Mouse (Mus musculus): ENCODE measurements around the gene Kdelr1. TPM values are rescaled to one million over a fixed set of nuclear protein-coding genes. Genes with fewer than 3 reads are reported as not detected.

The Kdelr1 gene
- total RNA-seq (2021) = 10 to 100 TPM; 63.2 to 65.6 TPM
- long read RNA-seq, experiment 1, transcript Kdelr1-201 (5 exons, 1,599 nt) = major isoform, 8 of 12 reads
- long read RNA-seq, experiment 1, partial matches to known transcripts = 0 of 12 reads
- long read RNA-seq, experiment 1, other reads (novel, unspliced or antisense) = 4 of 12 reads
- long read RNA-seq, experiment 2, transcript Kdelr1-201 (5 exons, 1,599 nt) = major isoform, 12 of 16 reads
- long read RNA-seq, experiment 2, partial matches to known transcripts = 1 of 16 reads
- long read RNA-seq, experiment 2, other reads (novel, unspliced or antisense) = 3 of 16 reads

GRCm38 (mm10) chr7:45872624-45873023, at the start of gene Kdelr1:
Kdelr1 (plus strand) TSS chr7:45872772.
- Histone ChIP-seq H3K27ac (peak within 1 kb of the TSS; percentile 95), H3K4me3 (peak within 1 kb of the TSS; percentile 97)
- intact Hi-C loops (cut with DNase I) = loop anchor here (1.0 to 2.0 kb wide), 3 partner anchors 24 to 137 kb away; partner anchors contain the start of genes Syngr4 and Tmem143
- no peak; the same call in 1 of the 2 replicates for TF ChIP-seq CTCF (IDR thresholded peaks at IDR 0.05)
- DNase-seq = peak; percentile 92

- no peak within 1 kb of the TSS for H3K27ac ChIP-seq
- no peak for DNase-seq
- TF ChIP-seq CTCF (IDR thresholded peaks at IDR 0.05) = no peak
- H3K4me3 ChIP-seq = no peak within 1 kb of the TSS
- intact Hi-C loops (cut with DNase I) = no loop called here
Observed at GRCm38 (mm10) chr7:45824598-45824997, 48.0 kb upstream of the Kdelr1 start, which contains the start of gene Kcnj14. Kcnj14 (minus strand) TSS chr7:45824782.

GRCm38 (mm10) chr7:45826631-45827030, 45.9 kb upstream of the Kdelr1 start:
- H3K27ac ChIP-seq = no peak overlapping the region
- no peak overlapping the region for H3K4me3 ChIP-seq
- intact Hi-C loops (cut with DNase I) = no loop called here
- TF ChIP-seq CTCF (IDR thresholded peaks at IDR 0.05) = no peak
- DNase-seq = no peak

GRCm38 (mm10) chr7:45830427-45831127, 42.0 kb upstream of the Kdelr1 start, which contains the start of gene Grwd1:
Grwd1 (minus strand) TSS chr7:45830944.
- intact Hi-C loops (cut with DNase I) = no loop called here

GRCm38 (mm10) chr7:45831128-45831525, 41.4 kb upstream of the Kdelr1 start:
- Histone ChIP-seq H3K4me3 (peak overlapping the region; percentile 97), H3K27ac (peak overlapping the region; percentile 97)
- intact Hi-C loops (cut with DNase I) = no loop called here
- TF ChIP-seq CTCF (IDR thresholded peaks at IDR 0.05) = no peak
- no peak for DNase-seq

More at GRCm38 (mm10) chr7:45830427-45831127, 42.0 kb upstream of the Kdelr1 start, which contains the start of gene Grwd1:
- Histone ChIP-seq H3K4me3 (peak within 1 kb of the TSS; percentile 97), H3K27ac (peak within 1 kb of the TSS; percentile 97)
- TF ChIP-seq CTCF (IDR thresholded peaks at IDR 0.05) = no peak
- peak; percentile 88 for DNase-seq

- Histone ChIP-seq H3K4me3 (peak overlapping the region; percentile 61), H3K27ac (no peak overlapping the region)
- TF ChIP-seq CTCF (IDR thresholded peaks at IDR 0.05) = no peak
- no peak for DNase-seq
- intact Hi-C loops (cut with DNase I) = no loop called here
Observed at GRCm38 (mm10) chr7:45832428-45832827, 40.1 kb upstream of the Kdelr1 start.

- no peak for DNase-seq
- intact Hi-C loops (cut with DNase I) = no loop called here
- peak overlapping the region; percentile 61 for H3K4me3 ChIP-seq
- no peak for TF ChIP-seq CTCF (IDR thresholded peaks at IDR 0.05)
- H3K27ac ChIP-seq = no peak overlapping the region
Observed at GRCm38 (mm10) chr7:45833148-45833790, 39.3 kb upstream of the Kdelr1 start.

- DNase-seq = no peak
- H3K4me3 ChIP-seq = peak overlapping the region; percentile 61
- intact Hi-C loops (cut with DNase I) = no loop called here
- no peak overlapping the region for H3K27ac ChIP-seq
- TF ChIP-seq CTCF (IDR thresholded peaks at IDR 0.05) = no peak
Observed at GRCm38 (mm10) chr7:45833924-45834323, 38.6 kb upstream of the Kdelr1 start.

GRCm38 (mm10) chr7:45842950-45843744, 29.4 kb upstream of the Kdelr1 start:
- Histone ChIP-seq H3K27ac (no peak overlapping the region), H3K4me3 (no peak overlapping the region)
- intact Hi-C loops (cut with DNase I) = no loop called here
- TF ChIP-seq CTCF (IDR thresholded peaks at IDR 0.05) = no peak
- no peak for DNase-seq

- Histone ChIP-seq H3K4me3 (no peak overlapping the region), H3K27ac (no peak overlapping the region)
- intact Hi-C loops (cut with DNase I) = no loop called here
- peak; percentile 10 for DNase-seq
- TF ChIP-seq CTCF (IDR thresholded peaks at IDR 0.05) = no peak
Observed at GRCm38 (mm10) chr7:45848447-45849027, 24.0 kb upstream of the Kdelr1 start.

- H3K4me3 ChIP-seq = no peak overlapping the region
- no peak overlapping the region for H3K27ac ChIP-seq
- intact Hi-C loops (cut with DNase I) = no loop called here
- no peak for TF ChIP-seq CTCF (IDR thresholded peaks at IDR 0.05)
- peak; percentile 7 for DNase-seq
Observed at GRCm38 (mm10) chr7:45850661-45851060, 21.9 kb upstream of the Kdelr1 start.

- Histone ChIP-seq H3K4me3 (no peak overlapping the region), H3K27ac (no peak overlapping the region)
- DNase-seq = peak; percentile 13
- intact Hi-C loops (cut with DNase I) = no loop called here
- TF ChIP-seq CTCF (IDR thresholded peaks at IDR 0.05) = no peak
Observed at GRCm38 (mm10) chr7:45853089-45853488, 19.5 kb upstream of the Kdelr1 start.

Measured in gastrocnemius, adult 2 months (tissue).